Mouse (Mus musculus) liver, adult 2 months (tissue): ENCODE measurements at regions not wholly inside any gene's neighbourhood (a gene's known extent, or its start where the extent isn't known, plus 50 kb on each side); places are given as distances from the start of the nearest gene placed in this dataset.
A peak's percentile ranks its signal among the peaks of the same experiment; 100 is the strongest.

Source experiments
- DNase-seq: peaks from one replicate; pipeline ENCODE4 v3.0.0-alpha.2; 2011; ENCODE audit warnings: low read depth, low spot score; ENCODE audit errors: extremely low read depth
- H3K27ac ChIP-seq: fragments of 200-500 bp; replicated peaks from 2 replicates; pipeline ENCODE4 v1.5.1; 2012; ENCODE audit warnings: low read depth, mild to moderate bottlenecking, control low read depth, inconsistent platforms, low read length; ENCODE audit not compliant: insufficient read depth
- H3K27me3 ChIP-seq: fragments of 200-500 bp; 2 replicates; pipeline ENCODE4 v1.6.1; 2012; ENCODE audit warnings: mild to moderate bottlenecking, moderate library complexity, low read length, inconsistent platforms; ENCODE audit not compliant: control insufficient read depth, insufficient read depth
- H3K36me3 ChIP-seq: fragments of 200-500 bp; 2 replicates; pipeline ENCODE4 v1.6.1; 2012; ENCODE audit warnings: low read length, inconsistent platforms; ENCODE audit not compliant: control insufficient read depth, insufficient read depth
- H3K4me1 ChIP-seq: fragments of 200-500 bp; 2 replicates; pipeline ENCODE4 v1.6.1; 2011; ENCODE audit warnings: low read length; ENCODE audit not compliant: control insufficient read depth, insufficient read depth
- H3K4me3 ChIP-seq: fragments of 200-500 bp; 2 replicates; pipeline ENCODE4 v1.5.1; 2011; ENCODE audit warnings: low read depth, mild to moderate bottlenecking, control low read depth, low read length, moderate library complexity; ENCODE audit not compliant: insufficient read depth
- H3K79me2 ChIP-seq: fragments of 200-500 bp; 2 replicates; pipeline ENCODE4 v1.6.1; 2012; ENCODE audit warnings: inconsistent platforms, mild to moderate bottlenecking, low read length, moderate library complexity; ENCODE audit not compliant: control insufficient read depth, insufficient read depth
- H3K9ac ChIP-seq: fragments of 200-500 bp; 2 replicates; pipeline ENCODE4 v1.6.1; 2012; ENCODE audit warnings: low read depth, mild to moderate bottlenecking, control low read depth, inconsistent platforms, low read length
- CTCF ChIP-seq: fragments of 200-500 bp; IDR thresholded peaks from 2 replicates; pipeline ENCODE4 v1.5.1; 2011; ENCODE audit warnings: low read depth, low read length, control low read depth
- POLR2A ChIP-seq: fragments of 200-500 bp; IDR thresholded peaks from 2 replicates; pipeline ENCODE4 v1.6.1; 2011; ENCODE audit warnings: low read length, control low read depth; ENCODE audit not compliant: insufficient read depth; ENCODE audit errors: extremely low read depth
- WGBS: fragments of 180-500 bp; shearing (Covaris S2); methylation state at CpG from one replicate; pipeline ENCODE4 v1.1.7; 2018; 5-methylcytosine and 5-hydroxymethylcytosine counted together

DNA sequence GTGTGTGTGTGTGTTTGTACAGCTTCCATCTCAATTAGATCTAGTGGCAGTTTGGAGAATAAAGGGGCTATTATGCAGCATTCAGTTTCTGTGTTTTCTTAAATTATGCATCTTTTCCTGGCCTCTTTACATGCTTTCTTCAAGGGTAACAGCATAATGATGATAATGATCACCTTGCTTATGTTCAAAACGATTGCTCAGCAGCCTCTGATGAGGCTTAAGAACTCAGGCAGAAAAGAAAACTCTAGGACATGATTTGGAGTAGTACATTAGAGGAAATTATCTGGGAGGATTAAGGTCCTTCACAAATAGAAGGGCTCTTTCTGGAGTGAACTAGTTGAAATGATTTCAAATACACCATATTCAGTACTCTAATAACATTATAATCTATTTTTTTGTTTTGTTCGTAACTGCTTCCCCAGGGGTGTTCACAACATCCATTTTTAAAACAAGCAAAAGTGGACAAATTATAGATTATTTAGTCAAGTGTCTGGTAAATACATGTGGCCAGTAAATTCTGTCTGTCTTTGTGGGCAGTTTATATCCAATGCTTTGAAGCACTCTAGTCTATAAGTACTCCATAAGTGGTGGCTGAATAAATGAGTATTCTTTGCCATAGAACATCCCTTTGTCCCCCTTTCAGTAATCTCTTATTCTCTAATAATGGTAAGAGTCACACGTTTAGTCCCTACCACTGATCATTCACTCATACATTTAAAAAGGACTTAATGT is 526.9 kb upstream of the Kif18a start:
- no peak for TF ChIP-seq CTCF
- TF ChIP-seq POLR2A: no peak
- Histone ChIP-seq H3K27ac (no peak overlapping the region), H3K4me3 (no peak overlapping the region), H3K4me1 (peaks cover 8% of the 10 kb centered on the region; the same call in 1 of the 2 replicates), H3K79me2 (no peaks in the 10 kb centered on the region), H3K9ac (no peak overlapping the region), H3K36me3 (no peaks in the 10 kb centered on the region), H3K27me3 (no peaks in the 10 kb centered on the region)
- DNase-seq: no peak
- WGBS: 68% methylated on average over 3 of the region's 3 CpGs

DNA sequence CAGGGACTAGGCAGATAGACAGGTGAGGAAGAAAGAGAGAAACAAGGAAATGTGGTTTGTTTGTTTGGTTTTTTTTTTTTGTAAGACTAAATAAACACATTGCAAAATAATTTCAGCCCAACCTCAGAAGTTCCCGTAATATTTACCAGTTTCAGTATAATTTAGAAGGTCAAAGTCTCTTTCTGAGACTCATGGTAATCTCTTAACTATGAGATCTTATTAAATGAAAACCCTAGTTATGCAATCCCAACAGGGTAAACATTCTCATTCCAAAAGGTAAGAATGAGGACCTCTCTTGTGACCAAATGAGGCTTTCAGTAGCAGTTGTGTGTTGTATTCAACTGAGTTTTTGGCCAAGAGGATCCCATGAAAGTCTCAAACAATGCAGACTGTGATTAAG is 524.7 kb upstream of the Kif18a start:
- no peak overlapping the region for H3K4me3 ChIP-seq
- H3K4me1 ChIP-seq: peaks cover 8% of the 10 kb centered on the region; the same call in 1 of the 2 replicates
- no peak overlapping the region for H3K9ac ChIP-seq
- H3K36me3 ChIP-seq: no peaks in the 10 kb centered on the region
- peak; percentile 97 for DNase-seq
- peak overlapping the region; percentile 99 for H3K27ac ChIP-seq
- H3K27me3 ChIP-seq: no peaks in the 10 kb centered on the region
- no peaks in the 10 kb centered on the region for H3K79me2 ChIP-seq
- no peak for TF ChIP-seq CTCF
- TF ChIP-seq POLR2A: no peak
- 7% methylated on average over 1 of the region's 1 CpGs for WGBS

- no peaks in the 10 kb centered on the region for H3K36me3 ChIP-seq
- no peak overlapping the region for H3K4me3 ChIP-seq
- DNase-seq: peak; percentile 92
- WGBS: 22% methylated on average over 1 of the region's 1 CpGs
- no peaks in the 10 kb centered on the region for H3K27me3 ChIP-seq
- no peak for TF ChIP-seq POLR2A
- TF ChIP-seq CTCF: no peak
- H3K79me2 ChIP-seq: no peaks in the 10 kb centered on the region
- H3K4me1 ChIP-seq: peaks cover 8% of the 10 kb centered on the region; the same call in 1 of the 2 replicates
- no peak overlapping the region for H3K9ac ChIP-seq
- H3K27ac ChIP-seq: peak overlapping the region; percentile 99
These were observed 524.3 kb upstream of the Kif18a start for GRCm38 (mm10) chr2:108756251-108756650.

DNA sequence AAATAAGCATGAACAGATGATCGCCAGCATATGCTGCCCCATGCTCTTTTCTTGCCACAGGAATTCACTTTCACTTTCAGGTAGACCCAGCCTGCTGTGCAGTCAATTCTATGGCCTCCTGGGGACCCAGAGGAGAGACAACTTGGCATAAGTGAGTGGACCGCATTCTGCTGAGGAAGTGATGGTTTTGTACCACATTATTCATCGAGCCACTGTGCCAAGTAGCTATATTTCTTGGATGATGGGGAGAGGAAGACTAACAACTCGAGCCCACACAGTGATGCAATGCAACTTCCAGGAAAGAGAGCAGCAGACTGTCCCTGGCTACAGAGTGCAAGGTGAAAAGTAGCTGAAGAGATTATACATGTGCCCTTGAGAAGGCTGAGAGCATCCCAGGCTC is 515.8 kb upstream of the Kif18a start:
- 19% methylated on average over 4 of the region's 4 CpGs for WGBS
- Histone ChIP-seq H3K27ac (peak overlapping the region; percentile 38; the same call in 1 of the 2 replicates), H3K9ac (no peak overlapping the region), H3K27me3 (no peaks in the 10 kb centered on the region), H3K36me3 (no peaks in the 10 kb centered on the region), H3K4me1 (peaks cover 8% of the 10 kb centered on the region; the same call in 1 of the 2 replicates), H3K4me3 (peak overlapping the region; percentile 5; the same call in 1 of the 2 replicates), H3K79me2 (no peaks in the 10 kb centered on the region)
- DNase-seq: peak; percentile 66
- TF ChIP-seq CTCF (no peak), POLR2A (no peak)

- peak; percentile 88 for DNase-seq
- Histone ChIP-seq H3K27me3 (no peaks in the 10 kb centered on the region), H3K36me3 (no peaks in the 10 kb centered on the region), H3K27ac (no peak overlapping the region), H3K79me2 (no peaks in the 10 kb centered on the region), H3K9ac (no peak overlapping the region), H3K4me3 (no peak overlapping the region), H3K4me1 (peaks cover 8% of the 10 kb centered on the region; the same call in 1 of the 2 replicates)
- WGBS: 25% methylated on average over 2 of the region's 2 CpGs
- TF ChIP-seq POLR2A (no peak), CTCF (no peak)
These were observed 514.1 kb upstream of the Kif18a start for GRCm38 (mm10) chr2:108766461-108766860.

- DNase-seq: no peak
- Histone ChIP-seq H3K36me3 (no peaks in the 10 kb centered on the region), H3K79me2 (no peaks in the 10 kb centered on the region), H3K4me3 (no peak overlapping the region), H3K4me1 (peaks cover 5% of the 10 kb centered on the region; the same call in 1 of the 2 replicates), H3K27me3 (no peaks in the 10 kb centered on the region), H3K9ac (no peak overlapping the region), H3K27ac (no peak overlapping the region)
- WGBS: 79% methylated on average over 1 of the region's 1 CpGs
- TF ChIP-seq CTCF (no peak), POLR2A (no peak)
These were observed 510.2 kb upstream of the Kif18a start for GRCm38 (mm10) chr2:108770383-108770782.
